Mouse (Mus musculus): ENCODE measurements around the gene Gm26661. TPM values are rescaled to one million over a fixed set of nuclear protein-coding genes. Genes with fewer than 3 reads are reported as not detected.

Gene Gm26661
- total RNA-seq (2015; ENCODE audit: low replicate concordance) (not detected in 2 replicates), total RNA-seq (2017; ENCODE audit: low replicate concordance) (not detected in 2 replicates)

DNA sequence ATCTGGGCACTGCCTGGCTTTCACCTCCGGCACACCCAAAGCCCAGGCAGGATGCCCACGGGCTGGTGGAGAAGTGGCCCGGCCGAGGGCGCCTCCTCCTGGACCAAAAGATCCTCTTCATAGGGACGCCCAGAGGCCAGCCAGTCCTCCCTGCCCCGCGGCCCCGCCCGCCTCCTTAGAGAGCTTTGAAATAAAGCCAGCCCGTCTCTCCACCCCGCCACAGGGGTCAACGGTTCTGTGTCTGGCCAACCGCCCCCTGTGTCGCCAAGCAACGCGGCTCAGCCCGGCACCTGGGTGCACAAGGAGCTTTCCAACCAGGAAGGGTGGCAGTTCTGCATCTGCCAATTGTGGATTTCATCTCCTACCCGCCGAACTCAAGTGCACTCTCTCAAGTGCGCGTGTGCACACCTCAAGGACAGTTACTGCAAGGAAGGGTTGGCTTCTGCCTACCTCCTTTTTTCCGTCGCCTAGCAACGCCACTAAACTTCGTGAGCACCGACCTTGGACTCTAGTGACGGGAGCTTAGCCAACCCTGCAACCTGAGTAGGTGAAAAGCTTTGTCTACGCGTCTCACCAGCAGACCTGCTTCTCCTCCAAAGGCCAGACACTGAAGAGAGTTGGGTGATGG, at the start of gene Gm26661:
TSS of gene Gm26661 (plus strand) at position 56 of the 628 bp plus-strand sequence.
- ATAC-seq (replicated peaks; ENCODE audit: low FRiP score, poor library complexity, severe bottlenecking): no peak

DNA sequence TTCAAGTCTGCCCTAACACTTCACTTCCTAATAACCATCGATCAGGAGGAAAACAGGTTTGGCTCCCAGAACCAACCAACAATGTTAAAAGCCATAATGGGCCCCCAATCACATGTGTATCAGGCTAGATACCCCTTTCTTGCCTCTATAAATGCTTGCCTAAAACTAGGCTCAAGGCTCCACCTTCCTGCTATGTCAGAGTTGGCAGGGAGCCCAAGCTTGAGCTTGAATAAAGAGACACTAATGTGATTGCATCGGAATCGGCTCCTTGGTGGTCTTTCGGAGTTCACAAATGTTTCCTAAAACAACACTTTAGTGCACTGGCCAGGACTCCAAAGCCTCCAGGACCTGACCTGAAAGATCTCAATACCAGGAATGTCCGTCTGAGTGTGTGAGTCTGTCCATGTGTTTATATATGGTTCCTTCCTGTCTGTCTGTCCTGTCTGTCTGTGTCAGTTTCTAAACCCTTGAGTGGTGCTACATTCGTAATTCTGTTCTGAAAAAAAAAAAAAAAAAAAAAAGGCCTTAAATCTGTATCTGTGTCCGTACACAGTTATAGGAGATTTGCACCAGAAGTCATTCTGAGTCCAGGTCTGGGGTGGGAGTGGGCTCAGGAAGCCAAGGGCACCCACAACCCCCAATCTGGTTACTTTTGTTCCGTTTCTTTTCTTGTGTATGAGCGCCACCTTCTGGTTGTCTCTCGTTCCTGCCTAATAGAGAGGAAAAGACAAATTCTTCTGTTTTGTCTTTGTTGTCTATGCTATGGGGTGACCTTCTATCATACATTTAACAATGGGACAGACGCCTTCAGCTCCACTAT, 42.2 kb upstream of the Gm26661 start:
- ATAC-seq (replicated peaks; ENCODE audit: low FRiP score, poor library complexity, severe bottlenecking): no peak

DNA sequence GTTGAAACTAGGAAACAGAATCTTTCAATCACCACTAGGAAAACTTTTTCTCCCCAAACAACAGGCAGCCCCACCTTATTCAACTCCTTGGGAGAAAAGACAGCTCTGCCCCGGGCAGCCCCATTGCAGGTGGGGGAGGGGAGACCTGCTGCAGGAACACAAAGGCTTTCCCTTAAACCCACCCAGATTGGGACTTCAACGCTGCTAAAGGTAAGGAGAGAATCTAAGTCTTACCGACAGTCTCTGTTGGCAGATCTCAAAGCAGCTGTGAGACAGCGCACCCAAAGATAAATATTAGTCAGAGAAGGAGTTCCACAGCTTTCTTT, 41.7 kb upstream of the Gm26661 start:
- no peak for ATAC-seq (replicated peaks; ENCODE audit: low FRiP score, poor library complexity, severe bottlenecking)

DNA sequence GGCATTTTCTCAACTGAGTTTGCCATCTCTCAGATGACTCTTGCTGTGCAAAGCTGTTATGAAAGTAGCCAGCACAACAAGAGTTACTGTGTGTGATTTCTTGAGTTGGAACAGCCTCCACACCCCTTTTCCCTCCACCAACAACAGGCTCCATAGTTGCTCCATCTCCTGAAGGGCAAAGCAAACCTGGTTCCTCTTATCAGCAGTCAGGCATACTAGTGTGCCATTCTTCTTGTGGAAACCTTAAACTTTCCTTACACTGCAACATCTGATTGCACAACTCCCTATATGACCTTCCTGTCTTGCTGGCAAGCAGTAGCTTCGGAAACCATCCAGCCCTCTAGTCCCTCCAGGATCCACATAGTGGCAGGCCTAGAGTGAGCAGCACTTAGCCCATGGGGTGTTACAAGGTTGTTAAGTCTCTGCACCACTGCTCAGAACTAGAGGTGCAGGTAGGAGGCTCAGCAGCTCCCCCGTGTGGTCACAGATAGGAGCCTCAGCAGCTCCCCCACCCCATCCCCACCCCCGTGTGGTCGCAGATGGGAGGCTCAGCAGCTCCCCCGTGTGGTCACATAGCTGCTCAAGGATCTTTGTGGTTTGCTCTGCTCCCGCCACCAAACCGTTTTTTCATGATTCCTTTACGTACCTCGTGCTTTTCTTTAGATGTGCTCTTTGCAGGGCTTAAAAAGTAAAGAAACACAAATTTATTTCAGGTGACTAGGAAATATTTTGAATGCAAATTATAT, 25.6 kb upstream of the Gm26661 start:
- 0 out of 2 replicates have a peak, but pooled peaks have one; percentile 39 for ATAC-seq (replicated peaks; ENCODE audit: low FRiP score, poor library complexity, severe bottlenecking)

DNA sequence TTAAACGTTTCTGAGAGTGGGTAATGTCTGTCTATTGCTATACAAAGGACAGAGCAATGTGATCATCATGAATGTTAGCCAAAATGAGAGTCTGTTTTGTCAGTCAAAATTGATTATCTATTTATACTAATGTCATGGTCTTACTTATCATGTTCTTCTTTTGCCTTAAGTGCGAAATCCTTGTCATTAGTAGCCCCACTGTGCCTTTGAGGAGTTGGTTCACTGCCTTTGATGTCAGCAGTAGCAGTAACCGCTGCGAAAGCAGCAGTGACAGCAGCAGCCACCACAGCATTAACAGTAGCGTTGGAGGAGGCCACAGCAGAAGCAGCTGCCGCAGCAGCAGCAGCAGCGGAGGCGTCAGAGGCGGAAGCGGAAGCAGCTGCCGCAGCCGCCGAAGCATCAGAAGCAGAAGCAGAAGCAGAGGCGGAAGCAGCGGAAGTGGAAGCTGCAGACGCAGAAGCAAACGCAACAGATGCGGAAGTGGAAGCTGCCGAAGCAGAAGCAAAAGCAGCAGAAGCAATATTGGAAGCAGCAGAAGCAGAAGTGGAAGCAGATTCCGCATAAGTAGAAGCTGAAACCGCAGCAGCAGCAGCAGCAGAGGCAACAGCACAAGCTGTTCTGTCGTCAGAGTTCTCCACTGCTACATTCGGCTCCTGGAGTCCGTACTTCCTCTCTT, 17.5 kb upstream of the Gm26661 start:
- ATAC-seq (replicated peaks; ENCODE audit: low FRiP score, poor library complexity, severe bottlenecking): no peak

DNA sequence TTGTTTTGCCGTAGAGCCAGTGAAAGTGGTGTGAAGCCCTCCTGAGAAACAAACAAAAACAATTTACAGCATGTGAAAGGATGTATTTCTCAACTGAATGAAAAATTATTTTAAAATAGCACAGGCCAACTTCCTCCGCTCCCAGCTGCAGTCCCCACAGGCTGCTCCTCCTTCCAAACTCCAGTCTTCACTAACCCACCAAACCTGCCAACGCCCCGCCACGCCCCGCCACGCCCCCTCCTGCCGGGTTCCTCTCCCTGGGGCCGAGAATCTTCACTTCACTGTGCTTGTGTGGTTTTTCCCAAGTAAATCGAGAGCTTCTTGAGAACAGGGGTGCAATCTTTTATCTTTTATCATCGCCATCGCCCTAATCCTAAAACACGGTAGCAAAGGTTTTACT, 5.3 kb upstream of the Gm26661 start:
- no peak for ATAC-seq (replicated peaks; ENCODE audit: low FRiP score, poor library complexity, severe bottlenecking)

DNA sequence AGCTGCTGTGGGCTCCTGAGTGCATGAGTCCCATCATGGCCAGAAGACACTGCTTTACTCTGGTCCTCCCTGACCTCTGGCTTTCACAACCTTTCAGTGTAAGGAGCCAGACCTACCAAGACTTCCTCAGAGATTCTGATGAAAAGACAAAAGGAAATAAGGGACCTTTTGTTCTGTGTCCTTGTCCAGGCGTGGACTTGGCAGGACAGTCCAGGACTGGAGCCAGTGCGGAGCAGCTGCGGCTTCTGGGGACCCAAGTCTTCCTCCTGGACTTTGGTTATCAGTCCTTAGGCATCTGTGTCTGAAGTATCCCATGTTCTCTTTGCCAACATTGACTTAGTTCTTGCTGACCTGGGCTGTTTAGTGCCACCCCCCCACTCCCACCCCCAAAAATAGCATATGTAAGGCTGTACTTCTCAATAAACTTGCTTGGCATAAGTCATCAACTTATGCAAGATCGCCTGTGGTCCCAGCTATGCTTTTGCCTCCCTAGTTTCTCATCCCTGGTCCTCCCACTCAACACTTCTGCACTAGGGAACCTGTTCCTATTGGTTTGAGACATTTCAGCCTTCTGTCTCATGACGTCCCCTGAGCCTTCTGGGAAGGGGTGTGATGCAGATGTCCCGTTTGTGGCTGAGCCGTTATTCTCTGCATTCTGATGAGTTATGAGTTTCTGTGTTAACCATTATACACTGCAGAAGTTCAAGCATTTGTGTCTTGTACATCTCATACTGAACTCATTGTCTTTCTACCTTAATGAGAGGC, 1.9 kb upstream of the Gm26661 start:
- ATAC-seq (replicated peaks; ENCODE audit: low FRiP score, poor library complexity, severe bottlenecking): no peak

DNA sequence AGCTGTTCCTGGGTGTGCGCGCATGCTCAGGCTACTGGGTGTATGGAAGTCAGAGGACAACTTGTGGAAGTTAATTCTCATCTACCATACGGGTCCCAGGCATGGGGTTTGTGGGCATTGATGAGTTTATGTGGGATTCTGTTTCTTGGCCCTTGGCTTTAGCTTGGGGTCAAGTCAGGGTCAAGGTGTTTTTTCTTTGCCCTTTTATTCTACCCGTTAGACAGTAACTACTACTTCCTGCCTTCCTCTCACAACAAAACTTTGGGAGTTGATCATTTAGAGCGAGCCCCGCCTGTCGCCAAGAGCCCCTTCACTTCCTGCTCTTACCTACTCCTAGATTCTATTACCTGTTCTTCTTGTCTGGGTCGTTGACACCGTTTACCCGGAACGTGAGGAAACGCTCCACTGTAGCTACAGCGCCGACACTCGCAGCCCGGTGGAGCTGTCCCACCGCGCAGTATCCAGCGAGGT, 291 bp upstream of the Gm26661 start:
- no peak for ATAC-seq (replicated peaks; ENCODE audit: low FRiP score, poor library complexity, severe bottlenecking)

DNA sequence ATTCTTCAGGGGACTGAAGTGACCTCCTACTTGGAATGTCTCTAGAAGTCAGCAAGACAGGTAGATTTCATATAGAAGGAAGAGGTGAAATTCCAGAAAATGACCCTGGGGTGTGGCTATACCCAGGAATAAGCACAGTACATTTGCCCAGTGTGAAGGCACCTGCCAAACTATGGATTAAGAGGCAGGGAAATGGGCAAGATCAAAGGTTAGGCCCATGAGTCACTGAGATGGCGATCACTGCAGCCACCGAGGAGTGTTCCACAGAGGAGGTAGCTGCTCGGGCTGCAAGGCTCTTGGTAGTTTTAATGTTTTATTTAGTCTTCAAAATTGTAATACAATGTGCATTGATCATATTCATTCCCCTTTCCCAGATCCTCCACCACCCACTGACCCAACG, 4.6 kb downstream of the Gm26661 start:
- no peak for ATAC-seq (replicated peaks; ENCODE audit: low FRiP score, poor library complexity, severe bottlenecking)

DNA sequence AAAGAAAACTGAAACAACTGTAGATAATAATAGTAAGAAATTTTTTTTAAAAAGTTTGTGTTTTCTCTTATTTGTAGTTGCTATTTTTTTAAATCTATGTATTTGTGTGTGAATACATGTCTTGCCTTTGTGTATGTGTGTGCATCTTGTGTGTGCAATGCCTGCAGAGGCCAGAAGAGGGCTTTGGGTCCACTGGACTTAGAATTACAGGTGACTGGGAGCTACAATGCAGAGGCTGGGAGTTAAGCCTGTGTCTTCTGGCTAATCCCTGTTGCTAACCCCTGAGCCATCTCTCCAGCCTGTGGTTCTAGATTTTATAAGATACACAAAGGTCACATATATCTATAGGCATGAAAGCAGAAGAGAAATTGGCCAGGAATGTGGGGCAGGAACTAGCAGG, 9.2 kb downstream of the Gm26661 start:
- no peak for ATAC-seq (replicated peaks; ENCODE audit: low FRiP score, poor library complexity, severe bottlenecking)

DNA sequence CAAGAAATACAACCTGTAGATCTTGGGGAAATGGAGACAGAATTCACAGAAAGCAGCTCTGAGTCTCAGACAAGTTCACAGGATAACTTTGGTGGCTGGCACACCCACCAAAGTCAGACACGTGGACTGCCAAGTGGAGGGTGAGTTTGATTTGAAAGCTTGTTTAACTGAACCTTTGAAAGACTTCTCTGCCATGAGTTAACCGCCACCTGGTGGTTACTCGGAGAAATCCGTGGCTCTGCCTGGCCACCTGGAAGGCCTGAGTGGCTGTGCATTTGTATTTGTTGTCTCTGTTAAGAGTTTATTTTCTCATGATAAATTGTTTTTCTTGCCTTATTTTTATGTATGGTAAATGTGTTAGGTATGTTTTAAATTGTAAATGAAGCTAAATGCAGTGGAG, 10.4 kb downstream of the Gm26661 start:
- ATAC-seq (replicated peaks; ENCODE audit: low FRiP score, poor library complexity, severe bottlenecking): no peak

DNA sequence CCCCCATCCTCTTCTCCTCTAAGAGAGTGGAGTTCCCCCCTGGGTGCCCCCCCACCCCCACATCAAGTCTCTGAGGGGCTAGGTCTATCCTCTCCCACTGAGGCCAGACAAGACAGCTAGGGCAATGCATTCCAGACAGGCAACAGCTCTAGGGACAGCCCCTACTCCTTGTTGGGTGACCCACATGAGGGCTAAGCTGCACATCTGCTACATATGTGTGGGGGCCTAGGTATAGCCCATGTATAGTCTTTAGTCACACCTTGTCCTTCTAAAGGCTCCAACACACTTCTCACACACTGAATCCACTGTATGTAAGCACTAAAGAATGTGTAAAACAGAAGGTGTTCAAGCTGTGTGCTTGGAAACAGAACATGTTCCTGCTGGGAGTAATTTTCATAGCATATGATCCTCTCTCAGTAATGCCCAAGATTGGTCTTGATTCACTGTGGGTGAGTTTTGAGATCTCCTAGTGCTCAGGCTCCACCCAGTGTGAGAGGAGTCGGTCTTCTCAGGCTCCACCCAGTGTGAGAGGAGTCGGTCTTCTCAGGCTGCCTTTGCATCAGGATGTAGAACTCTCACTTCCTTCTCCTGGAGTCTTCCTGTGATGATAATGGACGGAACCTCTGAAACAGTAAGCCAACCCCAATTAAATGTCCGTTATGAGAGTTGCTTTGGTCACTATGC, 12.6 kb downstream of the Gm26661 start:
- no peak for ATAC-seq (replicated peaks; ENCODE audit: low FRiP score, poor library complexity, severe bottlenecking)

DNA sequence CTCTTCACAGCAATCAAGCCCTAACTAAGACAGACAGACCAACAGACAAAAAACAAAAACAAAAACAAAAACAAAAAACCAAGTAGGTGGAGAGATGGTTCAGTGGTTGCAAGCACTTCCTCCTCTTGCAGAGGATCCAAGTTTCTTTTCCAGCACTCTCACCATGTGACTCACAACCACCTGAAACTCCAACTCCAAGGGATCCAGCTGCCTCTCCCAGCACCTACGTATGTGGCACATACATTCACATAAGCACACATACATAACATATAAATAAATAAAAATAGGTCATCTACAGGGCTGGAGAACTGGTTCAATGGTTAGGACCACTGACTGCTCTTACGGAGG, 13.1 kb downstream of the Gm26661 start:
- no peak for ATAC-seq (replicated peaks; ENCODE audit: low FRiP score, poor library complexity, severe bottlenecking)

DNA sequence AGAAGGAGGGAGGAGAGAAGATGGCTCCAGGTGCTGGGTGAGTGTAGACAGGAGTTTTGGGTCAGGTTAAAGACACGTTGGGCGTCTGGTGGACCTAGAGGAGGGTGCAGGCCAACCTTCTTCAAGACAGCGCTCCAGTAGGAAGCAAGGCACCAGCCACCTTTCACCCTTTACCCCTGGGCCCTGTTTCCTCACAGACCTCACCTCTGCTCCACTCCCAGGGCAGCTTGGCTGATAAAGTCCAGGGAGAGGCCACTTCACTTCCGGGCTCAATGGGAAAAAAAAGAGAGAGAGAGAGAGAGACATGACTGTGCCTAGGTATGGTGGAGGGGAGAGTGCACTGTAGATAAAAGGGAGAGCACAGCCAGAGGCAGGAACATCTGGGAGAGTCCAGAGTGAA, 16.3 kb downstream of the Gm26661 start:
- no peak for ATAC-seq (replicated peaks; ENCODE audit: low FRiP score, poor library complexity, severe bottlenecking)

DNA sequence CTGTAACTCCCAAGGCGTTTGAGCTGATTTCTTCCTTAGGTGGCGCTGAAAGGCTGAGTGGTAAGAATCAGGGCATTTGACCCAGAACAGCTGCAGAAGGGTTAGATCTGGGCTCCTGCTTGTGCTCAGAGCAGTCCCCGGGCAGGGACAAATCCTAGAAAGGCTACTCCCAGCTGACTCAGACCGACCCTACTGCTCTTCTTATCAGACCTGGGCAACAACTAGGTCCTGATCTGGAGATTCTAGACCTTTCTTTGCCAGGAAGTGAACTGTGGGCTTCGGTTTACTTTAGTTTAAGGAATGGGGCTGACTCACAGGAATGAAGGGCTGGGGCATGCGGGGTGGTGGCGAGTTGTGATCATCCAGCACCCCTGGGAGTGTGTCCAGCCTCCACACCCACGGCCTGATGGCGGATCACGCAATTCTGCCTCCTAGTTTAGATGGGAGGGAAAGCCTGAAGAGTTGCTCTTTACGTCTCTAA, 17.2 kb downstream of the Gm26661 start:
- no peak for ATAC-seq (replicated peaks; ENCODE audit: low FRiP score, poor library complexity, severe bottlenecking)

DNA sequence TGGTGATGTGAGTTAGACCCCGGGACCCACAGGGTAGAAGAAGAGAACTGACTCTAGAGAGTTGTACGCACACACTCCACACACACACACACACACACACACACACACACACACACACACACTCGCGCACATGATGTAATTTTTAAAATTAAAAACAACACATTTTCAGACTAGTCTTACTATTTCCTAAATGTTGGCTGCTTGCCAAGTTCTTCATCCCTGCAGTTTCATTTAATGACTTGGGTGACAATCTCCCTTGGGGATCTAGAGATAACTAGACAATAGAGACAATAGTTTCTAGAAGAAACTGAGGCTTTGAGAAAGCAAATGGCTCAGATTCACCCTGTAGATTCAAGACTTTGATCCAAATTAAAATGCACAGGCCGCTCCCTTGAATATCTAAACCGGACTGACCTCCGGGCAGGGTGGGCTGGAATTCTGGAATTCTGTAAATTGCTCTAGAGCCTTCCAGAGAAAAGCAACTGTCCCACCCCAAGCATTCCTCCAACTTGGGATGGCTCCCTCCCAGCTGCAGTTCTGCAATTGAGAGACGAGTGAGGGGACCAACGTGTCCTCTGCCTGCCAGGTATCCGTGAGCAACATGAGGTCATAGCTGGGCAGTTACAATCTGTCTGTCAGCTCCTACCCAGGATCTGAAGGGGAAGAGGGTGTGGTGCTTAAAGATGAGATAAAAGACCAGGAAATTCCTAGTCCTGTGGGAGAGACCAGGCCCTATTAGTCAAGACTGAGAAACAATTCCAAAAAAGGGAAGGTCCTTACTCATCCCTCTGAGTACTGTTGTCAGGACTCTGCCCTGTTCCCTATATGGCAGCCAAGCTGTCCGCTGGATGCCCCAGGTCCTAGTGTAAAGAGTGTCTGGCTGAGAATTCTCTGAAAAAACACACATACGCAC, 17.9 kb downstream of the Gm26661 start:
- no peak for ATAC-seq (replicated peaks; ENCODE audit: low FRiP score, poor library complexity, severe bottlenecking)

DNA sequence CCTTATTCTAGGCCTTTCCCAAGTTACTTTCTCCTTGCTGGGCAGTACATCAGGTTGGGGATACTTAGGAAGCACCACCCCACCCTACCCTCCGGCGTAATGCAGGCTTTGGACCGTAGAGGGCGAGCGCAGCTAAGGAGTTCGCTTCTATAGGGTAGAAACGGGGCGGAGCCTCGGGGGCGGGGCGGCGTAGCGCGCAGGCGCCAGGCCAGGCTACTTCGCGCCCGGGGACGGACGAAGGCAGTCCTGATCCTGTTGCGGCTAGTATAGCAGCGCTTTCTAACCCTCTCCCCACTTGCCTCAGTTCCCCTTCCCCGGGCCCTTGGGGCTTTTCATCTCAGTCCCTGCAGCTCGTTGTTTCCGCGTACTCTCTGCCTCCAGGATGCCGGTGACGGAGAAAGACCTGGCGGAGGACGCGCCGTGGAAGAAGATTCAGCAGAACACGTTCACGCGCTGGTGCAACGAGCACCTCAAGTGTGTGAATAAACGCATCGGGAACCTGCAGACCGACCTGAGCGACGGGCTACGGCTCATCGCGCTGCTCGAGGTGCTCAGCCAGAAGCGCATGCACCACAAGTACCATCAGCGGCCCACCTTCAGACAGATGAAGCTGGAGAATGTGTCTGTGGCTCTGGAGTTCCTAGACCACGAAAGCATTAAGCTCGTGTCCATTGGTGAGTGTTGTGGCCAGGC, 26.5 kb downstream of the Gm26661 start, which contains the start of gene Flnb:
TSS of gene Flnb (plus strand) at position 188 of the 693 bp plus-strand sequence.
- ATAC-seq (replicated peaks; ENCODE audit: low FRiP score, poor library complexity, severe bottlenecking): 0 out of 2 replicates have a peak, but pooled peaks have one; percentile 49
